ENCODE assay signal across 8 mouse cellular contexts in the genomic region with DNA sequence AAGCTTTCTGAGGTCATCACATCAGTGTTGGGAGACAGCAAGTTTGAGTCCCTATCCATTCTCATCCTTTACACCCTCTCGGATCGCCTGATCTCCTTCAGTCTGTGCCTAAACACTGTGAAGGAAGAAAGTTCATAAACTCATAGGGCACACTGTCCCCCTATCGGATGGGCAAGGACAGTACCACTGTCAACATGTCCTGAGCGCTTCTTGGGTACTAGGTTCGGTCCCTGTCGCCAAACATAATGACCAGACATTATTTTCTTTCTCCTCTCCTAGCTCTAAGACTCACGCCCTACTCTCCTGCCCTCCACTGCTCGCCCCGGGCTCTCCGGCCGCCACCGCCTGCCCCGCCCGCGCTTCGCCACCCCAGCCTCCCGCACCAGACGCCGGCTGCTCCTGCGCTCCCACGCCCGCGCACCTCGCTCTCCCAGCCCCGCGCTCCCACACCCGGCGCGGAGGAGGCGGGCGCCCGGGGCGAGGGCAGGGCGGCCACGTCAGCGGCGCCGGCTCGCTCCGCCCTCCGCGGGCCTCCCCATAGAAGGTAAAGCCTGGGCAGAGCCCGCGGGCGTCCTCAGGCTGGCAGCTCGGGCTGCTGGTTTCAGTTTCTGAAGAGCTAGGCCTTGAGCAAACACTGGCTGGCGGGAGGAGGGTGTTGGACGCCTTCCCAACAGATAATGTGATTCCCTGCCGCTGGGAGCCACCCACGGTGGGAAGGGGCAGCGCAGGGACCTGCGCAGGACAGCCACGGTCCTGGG.
DNase-seq lines count a peak whose midpoint lies in the region; ATAC-seq lines count a peak whose summit lies in the region.

No protein-coding gene starts in this region.

- no peaks in the 10 kb centered on the region for H3K27me3 ChIP-seq in hindbrain, embryonic 15.5 days

- peak overlapping the region; percentile 64 for H3K4me3 ChIP-seq in hindbrain, embryonic 15.5 days

- peaks cover 4% of the 10 kb centered on the region; the same call in 1 of the 2 replicates for H3K4me1 ChIP-seq in hindbrain, embryonic 15.5 days (replicated peaks)

- WGBS in hindbrain, embryonic 15.5 days, result 1% methylated on average over 52 of the region's 53 CpGs

- peak; percentile 95 for ATAC-seq in hindbrain, embryonic 15.5 days (ENCODE audit: low FRiP score, low read depth)

- H3K9ac ChIP-seq in hindbrain, embryonic 15.5 days, result peak overlapping the region; percentile 71

- H3K27ac ChIP-seq in hindbrain, embryonic 15.5 days (replicated peaks), result peak overlapping the region; percentile 85

- no peaks in the 10 kb centered on the region for H3K9me3 ChIP-seq in hindbrain, embryonic 15.5 days

- H3K36me3 ChIP-seq in hindbrain, embryonic 15.5 days, result no peaks in the 10 kb centered on the region

- H3K4me2 ChIP-seq in hindbrain, embryonic 15.5 days, result peak overlapping the region; percentile 89

- peak; percentile 91 for DNase-seq in T-cell, adult 2 months (ENCODE audit: low spot score)
- peak; percentile 45 to 71 for DNase-seq in cerebellum, postnatal 4 days (ENCODE audit: low spot score in 2 of 2)
- peak; percentile 78 to 85 for DNase-seq in frontal cortex, postnatal 36 days (ENCODE audit: low spot score in 2 of 2)
- DNase-seq in left cerebral cortex, adult 11 months (ENCODE audit: low spot score), result peak; percentile 79
- peak; percentile 98 for DNase-seq in lung, postnatal 36 days
- DNase-seq in retina, embryonic 14.5 days (ENCODE audit: low spot score), result peak; percentile 78
- DNase-seq in thymus, postnatal 36 days, result peak; percentile 86 to 92

Comparison
In these comparisons a context has a peak if more than half of its experiments do, and no peak if none do; other contexts are left out.
1. Peak in every context shown above with its lines: DNase-seq, ATAC-seq, H3K4me3 ChIP-seq and H3K27ac ChIP-seq.